Mouse (Mus musculus): ENCODE measurements around the gene Acot10.

GRCm38 (mm10) chr15:20642905-20643414, 23.6 kb downstream of the Acot10 start:
- TF ChIP-seq CTCF (IDR thresholded peaks at IDR 0.05; ENCODE audit: low read depth) (no peak), EP300 (IDR thresholded peaks at IDR 0.05; ENCODE audit: low read depth) (no peak)

All from liver, embryonic 14.5 days (tissue).